Mouse (Mus musculus) testis, postnatal 14 days (tissue): Measurements from ENCODE around the gene Eef1akmt1.

Experiments used
- DNase-seq: peaks from one replicate; pipeline ENCODE4 v3.0.0; 2021; ENCODE audit warnings: low spot score

The Eef1akmt1 gene

GRCm38 (mm10) chr14:57523762-57524161 lies 47.6 kb downstream of the Eef1akmt1 start:
- DNase-seq, result no peak

GRCm38 (mm10) chr14:57517001-57517400 lies 54.4 kb downstream of the Eef1akmt1 start:
- no peak for DNase-seq

GRCm38 (mm10) chr14:57515156-57515762 lies 56.2 kb downstream of the Eef1akmt1 start:
- no peak for DNase-seq

GRCm38 (mm10) chr14:57509554-57509953 lies 61.9 kb downstream of the Eef1akmt1 start:
- no peak for DNase-seq

- DNase-seq, result no peak
These were observed 67.7 kb downstream of the Eef1akmt1 start for GRCm38 (mm10) chr14:57503729-57504128.
